Mouse (Mus musculus): ENCODE data around the gene Scmh1.
A peak's percentile ranks its signal among the peaks of the same experiment; 100 is the strongest.
"Not testable (repeated sequence)": the region's sequence is repeated elsewhere in the genome, so short reads cannot be mapped to it uniquely, and the experiment has no call there.

Gene Scmh1

GRCm38 (mm10) chr4:120405144-120405805 lies at the start of gene Scmh1:
Gene Scmh1, plus strand, starts transcription at chr4:120405281.
- peak; percentile 61 for DNase-seq (ENCODE audit: low spot score)

DNA sequence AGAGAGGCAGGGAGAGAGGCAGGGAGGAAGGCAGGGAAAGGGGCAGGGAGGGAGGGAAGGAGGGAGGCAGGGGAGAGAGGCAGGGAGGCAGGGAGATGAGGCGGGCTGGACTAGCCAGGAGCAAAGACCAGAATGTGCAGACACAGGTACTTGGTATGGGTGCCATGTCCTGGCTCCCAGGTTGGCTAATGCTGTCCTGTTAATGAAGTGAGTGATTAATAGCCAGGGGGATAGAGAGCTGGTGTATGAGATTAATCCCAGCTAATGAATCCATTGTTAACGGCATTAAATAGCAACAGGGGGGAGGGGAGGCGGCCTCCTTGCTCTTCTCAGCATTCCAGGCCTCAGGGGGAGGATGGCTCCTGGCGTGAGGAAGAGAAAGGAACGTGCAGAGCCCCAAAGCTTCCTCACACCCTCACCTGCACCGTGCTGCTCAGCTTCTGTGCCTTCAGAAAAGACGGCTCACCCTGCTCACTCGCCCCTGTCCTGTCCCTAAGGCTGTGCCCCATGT lies 45.0 kb upstream of the Scmh1 start:
- no peak for DNase-seq (ENCODE audit: low spot score)

DNA sequence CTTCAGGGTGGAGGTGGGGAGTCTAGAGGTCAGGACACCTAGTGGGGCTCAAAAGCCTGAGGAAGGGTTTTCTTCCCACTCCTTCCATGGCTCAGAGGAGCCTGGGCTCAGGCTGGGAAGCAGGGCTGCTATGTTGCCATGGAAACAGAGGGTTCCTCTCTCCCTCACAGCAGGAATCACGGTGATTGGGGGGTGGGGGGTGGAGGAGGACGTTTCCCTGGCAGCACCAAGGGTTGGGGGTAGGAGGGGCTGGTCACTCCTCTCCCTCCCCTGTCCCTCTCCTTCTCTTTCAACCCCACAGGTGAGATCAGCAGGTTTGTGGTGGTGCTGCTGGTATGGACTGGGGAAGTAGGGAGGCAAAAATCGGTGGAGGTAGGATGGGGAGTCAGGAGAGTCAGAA lies 40.4 kb upstream of the Scmh1 start:
- no peak for DNase-seq (ENCODE audit: low spot score)

- DNase-seq (ENCODE audit: low spot score) = no peak
Observed at GRCm38 (mm10) chr4:120365456-120365855, 39.6 kb upstream of the Scmh1 start.

- no peak for DNase-seq (ENCODE audit: low spot score)
Observed at GRCm38 (mm10) chr4:120368031-120368430, 37.0 kb upstream of the Scmh1 start.

DNA sequence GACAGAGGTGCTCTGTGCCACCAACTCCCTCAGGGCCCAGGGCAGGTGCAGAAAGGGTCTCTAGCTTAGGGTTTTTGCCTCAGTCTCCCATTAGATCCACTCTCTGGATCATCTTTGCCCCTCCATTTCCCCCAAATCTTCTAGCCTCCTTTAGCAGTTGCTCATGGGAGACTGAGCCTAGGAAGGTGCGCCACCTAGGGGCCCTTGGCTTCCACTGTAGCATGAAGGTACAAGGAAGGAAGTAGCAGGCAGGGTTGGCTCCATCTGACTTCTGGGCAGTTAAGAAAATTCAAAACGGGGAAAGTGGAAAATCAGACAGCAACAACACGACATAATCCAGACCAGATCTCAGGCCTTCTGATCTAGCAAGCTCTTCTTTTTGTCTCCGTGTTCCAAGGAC lies 36.4 kb upstream of the Scmh1 start:
- DNase-seq (ENCODE audit: low spot score) = peak; percentile 75

DNA sequence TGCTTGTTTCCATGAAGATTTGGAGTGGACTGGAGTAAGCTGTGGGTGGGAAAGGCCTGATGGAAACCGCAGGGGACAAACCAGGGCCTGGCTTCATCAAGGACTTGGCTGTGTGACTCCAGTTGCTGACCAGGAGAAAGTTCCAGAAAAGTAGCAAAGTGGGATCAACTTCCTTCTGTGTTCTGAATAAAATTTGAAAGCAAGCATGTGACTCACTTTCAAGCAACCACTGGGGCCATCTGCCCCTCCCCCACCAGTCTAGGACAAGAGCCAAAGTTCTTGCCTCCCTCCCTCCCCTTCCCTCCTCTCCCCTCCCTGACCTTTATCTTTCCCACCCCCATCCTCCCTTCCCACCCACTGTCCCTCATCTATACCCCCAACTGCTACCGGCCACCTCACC lies 35.9 kb upstream of the Scmh1 start:
- DNase-seq (ENCODE audit: low spot score) = peak; percentile 33

DNA sequence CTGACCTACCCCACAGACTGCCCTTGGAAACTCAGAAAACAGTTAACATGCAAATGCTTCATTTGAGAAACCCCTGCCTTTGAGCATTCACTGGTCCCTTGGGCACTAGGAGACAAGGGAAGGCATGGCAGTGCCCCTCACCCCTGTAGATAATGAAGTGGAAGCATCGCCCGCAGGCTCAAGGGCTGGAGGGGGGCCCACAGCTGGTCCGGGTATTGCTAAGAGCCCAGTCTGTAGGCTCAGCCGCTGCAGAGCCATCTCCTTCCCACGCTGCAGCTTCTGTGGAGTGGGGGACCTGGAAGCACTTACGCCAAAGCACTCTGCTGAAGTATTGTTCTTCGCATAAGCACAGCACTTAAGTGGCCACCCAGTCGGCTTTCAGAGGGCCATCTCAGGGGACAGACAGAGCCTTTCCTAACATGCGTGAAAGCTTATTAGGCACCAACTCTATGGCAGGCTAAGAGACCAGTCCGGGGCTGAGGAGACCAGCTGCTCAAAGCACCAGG lies 35.2 kb upstream of the Scmh1 start:
- no peak for DNase-seq (ENCODE audit: low spot score)

- no peak for DNase-seq (ENCODE audit: low spot score)
Observed at GRCm38 (mm10) chr4:120372838-120373237, 32.2 kb upstream of the Scmh1 start.

DNA sequence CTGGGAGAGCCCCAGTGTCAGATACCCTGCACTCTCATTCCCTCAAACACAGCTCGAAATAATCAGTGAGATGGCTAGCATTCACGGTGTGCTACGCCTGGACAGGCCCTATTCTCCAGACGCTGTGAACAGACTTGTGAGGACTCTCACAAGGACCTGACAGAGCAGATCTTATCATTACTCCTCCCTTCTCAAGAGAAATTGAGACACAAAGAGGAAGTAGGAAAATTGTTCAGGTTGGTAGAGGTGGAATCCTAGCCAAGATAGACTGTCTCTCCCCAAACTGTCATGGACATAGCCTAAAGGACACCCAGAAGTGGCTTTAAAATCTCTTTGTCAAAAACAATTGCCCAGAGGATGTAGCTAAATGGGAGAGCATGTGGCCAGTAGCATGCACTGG lies 31.3 kb upstream of the Scmh1 start:
- DNase-seq (ENCODE audit: low spot score) = no peak

GRCm38 (mm10) chr4:120380811-120381391 lies 24.2 kb upstream of the Scmh1 start:
- peak; percentile 76 for DNase-seq (ENCODE audit: low spot score)

- DNase-seq (ENCODE audit: low spot score) = no peak
Observed at GRCm38 (mm10) chr4:120385496-120385895, 19.6 kb upstream of the Scmh1 start.

DNA sequence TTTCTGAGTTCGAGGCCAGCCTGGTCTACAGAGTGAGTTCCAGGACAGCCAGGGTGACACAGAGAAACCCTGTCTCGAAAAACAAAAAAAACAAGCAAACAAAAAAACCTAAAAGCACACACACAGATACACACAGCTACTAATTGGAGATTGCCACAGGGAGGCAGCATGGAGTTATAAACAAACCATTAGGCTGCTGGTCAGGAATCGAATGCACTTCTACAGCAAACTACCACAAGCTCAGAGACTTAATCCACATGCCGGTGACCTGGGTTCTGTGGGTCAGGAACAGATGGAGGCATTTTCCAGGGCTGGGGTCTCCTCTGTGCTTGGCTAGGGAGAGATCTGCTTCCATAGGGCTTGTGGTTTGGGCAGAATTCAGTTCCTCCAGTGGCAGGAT lies 17.6 kb upstream of the Scmh1 start:
- peak; percentile 55 for DNase-seq (ENCODE audit: low spot score)

- DNase-seq (ENCODE audit: low spot score) = no peak
Observed at GRCm38 (mm10) chr4:120387968-120388367, 17.1 kb upstream of the Scmh1 start.

GRCm38 (mm10) chr4:120388998-120389542 lies 16.0 kb upstream of the Scmh1 start:
- DNase-seq (ENCODE audit: low spot score) = no peak

GRCm38 (mm10) chr4:120389546-120389945 lies 15.5 kb upstream of the Scmh1 start:
- DNase-seq (ENCODE audit: low spot score) = no peak

DNA sequence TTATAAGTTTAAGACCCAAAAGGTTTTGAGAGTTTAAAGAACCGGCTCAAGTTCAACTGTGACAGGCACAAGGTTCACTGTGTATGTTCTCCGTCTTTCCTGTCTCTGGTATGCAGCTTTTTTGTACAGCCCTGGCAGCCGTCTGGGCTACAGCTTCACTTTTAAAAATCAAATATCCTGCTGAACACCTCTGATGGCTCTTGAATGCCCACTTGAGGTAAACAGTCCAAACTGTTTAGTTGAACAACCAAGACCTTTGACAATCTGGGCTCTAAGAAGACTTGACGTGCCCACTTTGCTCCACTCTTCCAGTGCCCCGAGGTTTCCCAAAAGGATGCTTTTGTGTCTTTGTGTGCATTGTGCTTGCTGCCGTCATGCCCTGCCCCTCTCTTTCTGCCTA lies 13.5 kb upstream of the Scmh1 start:
- DNase-seq (ENCODE audit: low spot score) = no peak

- DNase-seq (ENCODE audit: low spot score) = no peak
Observed at GRCm38 (mm10) chr4:120392341-120392740, 12.7 kb upstream of the Scmh1 start.

DNA sequence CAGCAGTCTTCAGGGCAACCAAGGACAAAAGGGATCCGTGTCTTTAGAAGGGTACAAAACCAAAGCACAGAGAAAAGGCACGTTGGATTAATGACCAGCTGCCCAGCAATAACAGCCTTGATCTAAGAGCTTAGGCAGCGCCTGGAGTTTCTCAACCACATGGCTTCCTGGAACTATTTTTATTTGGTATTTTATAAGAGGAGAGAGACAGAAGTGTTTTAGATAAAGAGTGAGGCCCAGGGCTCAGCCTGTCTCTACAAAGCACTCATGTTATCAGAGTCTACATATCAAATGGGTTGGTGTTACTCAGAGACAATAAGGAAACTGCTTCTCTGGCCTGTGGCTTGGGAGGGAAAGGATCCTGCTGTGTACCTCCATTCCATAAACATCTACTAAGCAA lies 12.3 kb upstream of the Scmh1 start:
- no peak for DNase-seq (ENCODE audit: low spot score)

DNA sequence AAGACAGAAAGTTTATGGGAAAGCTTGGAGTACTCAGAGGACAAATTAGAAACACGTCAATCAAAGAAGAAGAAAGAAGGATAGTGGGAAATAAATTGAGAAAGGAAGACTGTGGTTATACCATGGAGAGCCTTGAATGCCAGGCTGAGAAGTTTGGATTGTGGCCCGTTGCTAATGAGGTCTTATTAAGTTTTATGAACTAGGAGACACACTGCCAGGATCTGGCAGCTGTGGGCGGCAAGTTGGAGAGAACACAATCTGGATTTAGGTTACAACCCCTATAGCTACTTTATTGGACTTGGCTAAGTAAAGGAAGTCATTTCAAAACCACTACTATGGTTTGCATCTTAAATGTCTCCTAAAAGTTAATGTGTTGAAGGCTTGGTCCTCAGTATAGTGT lies 4.8 kb upstream of the Scmh1 start:
- DNase-seq (ENCODE audit: low spot score) = no peak

GRCm38 (mm10) chr4:120402105-120402504 lies 3.0 kb upstream of the Scmh1 start:
- not testable (repeated sequence) for DNase-seq (ENCODE audit: low spot score)

GRCm38 (mm10) chr4:120404247-120404646 lies 834 bp upstream of the Scmh1 start:
- no peak for DNase-seq (ENCODE audit: low spot score)

DNA sequence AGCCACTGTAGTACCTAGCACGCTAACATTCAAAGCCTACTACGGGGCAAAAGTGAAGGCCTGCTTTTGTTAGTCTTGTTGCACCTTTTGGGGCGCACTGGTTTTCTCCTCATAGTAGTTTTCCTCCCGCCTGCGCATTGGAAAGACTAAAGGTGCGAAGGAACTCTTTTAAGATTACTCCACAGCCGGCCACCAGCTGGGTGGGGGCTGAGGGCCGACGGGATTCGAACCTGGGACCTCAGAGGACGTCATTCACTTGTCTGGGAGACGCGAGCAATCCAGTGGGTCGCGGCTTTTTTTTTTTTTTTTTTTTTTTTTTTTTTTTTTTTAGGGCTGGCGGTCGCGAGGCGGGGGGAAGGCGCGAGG lies 320 bp upstream of the Scmh1 start:
- DNase-seq (ENCODE audit: low spot score) = peak; percentile 19

Data from urinary bladder, postnatal 14 days (tissue).